Mouse (Mus musculus) heart, postnatal 0 days (tissue): ENCODE data around the gene Map3k20. TPM values are rescaled to one million over a fixed set of nuclear protein-coding genes. Genes with fewer than 3 reads are reported as not detected.

Experiments
- ATAC-seq: fragments of 200-750 bp; cut with Nextera tagmentation; 2 replicates; pipeline ENCODE4 v1.8.0; 2017; ENCODE audit warnings: low read depth, moderate number of reproducible peaks, moderate library complexity; ENCODE audit not compliant: insufficient read depth
- DNase-seq: peaks from one replicate; pipeline ENCODE4 v3.0.0-alpha.2; 2016; ENCODE audit warnings: low spot score
- H3K27ac ChIP-seq: fragments of 300-500 bp; sonication (generic); 2 replicates; pipeline ENCODE4 v1.5.1; 2014; ENCODE audit warnings: low read depth, mild to moderate bottlenecking
- H3K27me3 ChIP-seq: fragments of 300-500 bp; sonication (generic); 2 replicates; pipeline ENCODE4 v1.6.1; 2014; ENCODE audit warnings: low read length, mixed read lengths; ENCODE audit not compliant: control insufficient read depth, insufficient read depth
- H3K36me3 ChIP-seq: fragments of 300-500 bp; sonication (generic); replicated peaks from 2 replicates; pipeline ENCODE4 v1.6.1; 2014; ENCODE audit warnings: low read length, mixed read lengths; ENCODE audit not compliant: control insufficient read depth, insufficient read depth
- H3K4me1 ChIP-seq: fragments of 300-500 bp; sonication (generic); 2 replicates; pipeline ENCODE4 v1.6.1; 2014; ENCODE audit warnings: antibody characterized with exemption; ENCODE audit not compliant: control insufficient read depth, insufficient read depth
- H3K4me2 ChIP-seq: fragments of 300-500 bp; sonication (generic); 2 replicates; pipeline ENCODE4 v1.6.1; 2014; ENCODE audit warnings: low read depth, mild to moderate bottlenecking, low read length, moderate library complexity
- H3K4me3 ChIP-seq: fragments of 300-500 bp; sonication (generic); 2 replicates; pipeline ENCODE4 v1.5.1; 2014; ENCODE audit warnings: low read depth, low read length
- H3K9ac ChIP-seq: fragments of 300-500 bp; sonication (generic); replicated peaks from 2 replicates; pipeline ENCODE4 v1.6.1; 2014; ENCODE audit warnings: low read depth, low read length, mixed read lengths
- H3K9me3 ChIP-seq: fragments of 300-500 bp; sonication (generic); replicated peaks from 2 replicates; pipeline ENCODE4 v1.6.1; 2016; ENCODE audit warnings: low read length; ENCODE audit not compliant: control insufficient read depth
- CTCF ChIP-seq: IDR thresholded peaks from 2 replicates; pipeline ENCODE4 v1.5.1; 2016; ENCODE audit warnings: antibody characterized with exemption, control low read depth, low read depth
- EP300 ChIP-seq: IDR thresholded peaks from 2 replicates; pipeline ENCODE4 v1.6.1; 2016; ENCODE audit warnings: antibody characterized with exemption, low read depth
- WGBS: fragments of 180-500 bp; shearing (Covaris S2); extraction: QIAGEN DNeasy Blood & Tissue Kit; methylation state at CpG from one replicate; pipeline ENCODE4 v1.1.7; 2014; 5-methylcytosine and 5-hydroxymethylcytosine counted together
- polyA plus RNA-seq: library from polyadenylated mRNA; unstranded; fragments of >200 nt; fragmentation: Nextera tagmentation; extraction: Ambion mirVana; gene quantifications from 2 replicates; pipeline ENCODE4 v1.2.1, GENCODE M21; 2015
- total RNA-seq: library from RNA; depleted of rRNA; stranded (reverse); fragments of >200 nt; gene quantifications from 2 replicates; pipeline ENCODE4 v1.2.3, GENCODE M21; 2014; ENCODE audit warnings: low replicate concordance

Map3k20 gene
- total and polyA plus RNA-seq, 2 experiments from 2014 or later: 26.1 to 95.0 TPM

DNA sequence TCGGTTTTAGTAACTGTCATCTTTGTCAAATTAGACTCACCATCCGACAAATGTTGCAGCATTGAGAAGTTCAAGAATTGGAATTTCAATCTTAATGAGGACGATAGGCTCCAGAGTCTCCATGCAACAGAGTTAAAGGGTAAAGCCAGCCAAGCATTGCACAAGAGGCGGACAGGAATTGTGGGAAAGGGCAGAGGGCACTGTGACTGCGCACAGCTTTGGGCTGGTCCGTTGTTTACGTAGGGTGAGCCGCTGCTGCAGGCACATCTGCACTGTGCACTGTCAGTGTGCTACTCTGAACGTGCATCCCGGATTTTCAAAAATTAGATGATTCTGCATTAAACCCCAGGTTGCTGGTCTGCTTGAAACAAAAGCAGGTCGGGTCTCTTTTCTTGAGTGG lies 27.9 kb downstream of the Map3k20 start:
- TF ChIP-seq CTCF (no peak), EP300 (no peak)

DNA sequence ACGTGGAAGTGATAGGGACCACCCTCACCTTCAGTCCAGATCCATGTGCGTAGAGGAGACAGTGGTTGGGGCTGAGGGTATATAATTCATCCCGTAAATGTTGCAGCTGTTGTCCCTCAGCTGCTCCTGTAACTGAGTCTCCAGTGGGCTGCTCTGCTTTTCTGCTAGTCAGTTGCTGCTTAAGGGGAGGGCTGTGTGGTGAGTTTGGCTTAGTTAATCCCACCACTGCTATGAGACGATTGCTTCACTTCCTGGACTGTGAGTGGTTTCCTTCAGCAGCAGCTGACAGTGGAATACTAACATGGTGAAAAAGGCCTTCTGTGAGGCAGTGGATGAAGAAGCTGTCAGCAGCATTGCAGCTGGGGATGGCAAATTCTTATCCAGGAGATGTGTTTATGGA lies 33.0 kb downstream of the Map3k20 start:
- no peaks in the 10 kb centered on the region for H3K27me3 ChIP-seq
- H3K4me3 ChIP-seq: no peak overlapping the region
- peak; percentile 51; the same call in 1 of the 2 replicates for ATAC-seq
- TF ChIP-seq EP300 (no peak), CTCF (no peak)
- H3K27ac ChIP-seq: peak overlapping the region; percentile 61
- H3K4me1 ChIP-seq: peaks cover 23% of the 10 kb centered on the region
- H3K9ac ChIP-seq: no peak overlapping the region
- no peaks in the 10 kb centered on the region for H3K9me3 ChIP-seq
- peak; percentile 53 for DNase-seq
- no peak overlapping the region for H3K4me2 ChIP-seq
- no peaks in the 10 kb centered on the region for H3K36me3 ChIP-seq
- WGBS: 29% methylated on average over 4 of the region's 4 CpGs

More for the DNA sequence above, 27.9 kb downstream of the Map3k20 start:
- H3K27me3 ChIP-seq: no peaks in the 10 kb centered on the region
- H3K9me3 ChIP-seq: no peaks in the 10 kb centered on the region
- no peak for DNase-seq
- 81% methylated on average over 11 of the region's 11 CpGs for WGBS
- H3K9ac ChIP-seq: no peak overlapping the region
- H3K4me1 ChIP-seq: peaks cover 44% of the 10 kb centered on the region
- no peak for ATAC-seq
- no peaks in the 10 kb centered on the region for H3K36me3 ChIP-seq
- no peak overlapping the region for H3K4me2 ChIP-seq
- no peak overlapping the region for H3K27ac ChIP-seq
- no peak overlapping the region for H3K4me3 ChIP-seq

DNA sequence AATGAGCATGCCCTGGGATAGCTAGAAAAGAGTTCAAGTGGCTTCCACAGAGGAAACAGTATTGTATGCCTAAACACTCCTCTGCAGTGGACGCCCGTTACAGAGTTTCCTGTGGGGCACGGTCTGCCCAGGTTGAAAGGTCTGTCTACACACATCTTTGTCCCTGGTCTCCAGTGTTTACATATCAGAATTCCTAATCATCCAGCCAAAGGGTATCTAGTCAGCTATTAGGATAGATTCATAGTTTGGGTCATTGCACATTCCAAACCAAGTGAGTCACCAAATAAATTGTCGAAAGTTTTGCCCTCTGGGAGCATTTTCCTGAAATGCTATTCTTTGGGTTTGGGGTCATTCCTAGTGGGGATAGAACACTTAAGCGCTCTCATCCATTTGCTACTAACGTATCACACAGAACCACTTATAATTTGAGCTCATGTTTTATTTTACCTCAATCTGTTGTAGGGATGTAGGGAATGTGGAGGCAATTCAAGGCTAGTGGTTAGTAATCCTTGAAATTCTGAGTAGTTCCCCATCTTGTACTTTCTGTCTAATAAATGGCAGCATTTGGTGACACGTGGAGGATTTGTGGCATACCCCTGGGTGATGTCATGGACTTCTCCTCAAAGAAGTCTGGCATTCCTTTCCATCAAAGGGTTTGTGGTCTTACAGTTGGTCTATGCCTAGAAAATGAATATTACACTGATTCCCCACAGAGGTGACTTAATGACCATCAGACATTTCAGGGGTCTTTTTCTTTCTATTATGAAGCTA lies 33.8 kb downstream of the Map3k20 start:
- peak overlapping the region; percentile 61 for H3K27ac ChIP-seq
- no peak overlapping the region for H3K9ac ChIP-seq
- no peak for DNase-seq
- no peak overlapping the region for H3K4me3 ChIP-seq
- no peaks in the 10 kb centered on the region for H3K9me3 ChIP-seq
- H3K36me3 ChIP-seq: no peaks in the 10 kb centered on the region
- no peak overlapping the region for H3K4me2 ChIP-seq
- ATAC-seq: no peak; the same call in 1 of the 2 replicates
- no peaks in the 10 kb centered on the region for H3K27me3 ChIP-seq
- TF ChIP-seq EP300 (no peak), CTCF (no peak)
- 65% methylated on average over 7 of the region's 7 CpGs for WGBS
- H3K4me1 ChIP-seq: peaks cover 23% of the 10 kb centered on the region

DNA sequence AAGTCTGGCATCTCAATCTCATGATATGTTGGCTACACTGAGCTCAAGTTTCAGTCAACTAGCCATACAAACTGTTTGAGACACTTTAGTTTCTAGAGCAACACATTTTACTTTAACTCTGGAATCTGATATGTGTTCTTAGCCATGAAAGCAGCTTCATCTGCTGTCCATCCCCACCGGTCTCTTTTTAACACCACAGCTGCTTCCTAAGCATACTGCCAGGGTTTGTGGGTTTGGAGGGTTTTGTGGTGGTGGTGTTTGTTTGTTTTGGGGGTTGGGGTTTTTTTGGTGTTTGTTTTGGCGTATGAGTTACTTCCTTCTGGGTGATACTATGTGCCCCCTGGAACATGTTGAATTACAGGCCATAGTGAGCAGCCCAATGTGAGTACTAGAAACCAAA lies 35.2 kb downstream of the Map3k20 start:
- Histone ChIP-seq H3K4me2 (no peak overlapping the region), H3K27ac (no peak overlapping the region), H3K27me3 (no peaks in the 10 kb centered on the region), H3K36me3 (no peaks in the 10 kb centered on the region), H3K4me1 (peaks cover 23% of the 10 kb centered on the region), H3K9me3 (no peaks in the 10 kb centered on the region), H3K9ac (no peak overlapping the region), H3K4me3 (no peak overlapping the region)
- 65% methylated on average over 2 of the region's 2 CpGs for WGBS
- DNase-seq (no peak), ATAC-seq (no peak)
- TF ChIP-seq CTCF (no peak), EP300 (no peak)

DNA sequence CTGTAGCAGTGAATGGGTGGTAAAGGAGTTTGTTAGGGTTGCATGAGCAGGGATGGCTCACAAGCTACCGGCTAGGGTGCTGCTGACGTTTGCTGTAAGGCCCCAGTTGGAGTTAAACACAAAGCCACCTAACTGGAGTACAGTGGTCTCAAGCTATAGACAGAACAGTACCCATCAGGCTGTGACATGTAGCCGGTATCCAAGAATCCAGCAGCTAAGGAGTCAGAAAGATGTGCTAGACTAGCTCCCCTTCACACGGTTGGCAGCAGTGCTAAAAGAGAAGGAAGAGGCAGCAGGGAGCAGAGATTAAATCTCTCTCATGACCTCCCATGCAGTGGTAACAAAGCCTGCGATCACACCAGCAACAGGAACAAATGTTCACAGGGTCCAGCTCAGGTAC lies 36.2 kb downstream of the Map3k20 start:
- TF ChIP-seq CTCF (no peak), EP300 (no peak)
- H3K4me3 ChIP-seq: no peak overlapping the region
- H3K27ac ChIP-seq: no peak overlapping the region
- no peaks in the 10 kb centered on the region for H3K27me3 ChIP-seq
- H3K36me3 ChIP-seq: no peaks in the 10 kb centered on the region
- WGBS: 50% methylated on average over 5 of the region's 5 CpGs
- DNase-seq (no peak), ATAC-seq (no peak)
- no peak overlapping the region for H3K4me2 ChIP-seq
- H3K9ac ChIP-seq: no peak overlapping the region
- H3K9me3 ChIP-seq: no peaks in the 10 kb centered on the region
- peaks cover 27% of the 10 kb centered on the region for H3K4me1 ChIP-seq
